Mouse (Mus musculus): ENCODE data around the gene Tapt1. TPM values are rescaled to one million over a fixed set of nuclear protein-coding genes. Genes with fewer than 3 reads are reported as not detected.

Gene Tapt1
- polyA plus RNA-seq, 1 experiment from 2014 or later = 26.3 TPM

- peaks cover 10% of the 10 kb centered on the region for H3K4me1 ChIP-seq (replicated peaks)
These were observed 1.0 kb upstream of the Tapt1 start for GRCm38 (mm10) chr5:44227462-44227840.

GRCm38 (mm10) chr5:44225911-44226520 is 410 bp downstream of the Tapt1 start:
- peak overlapping the region; percentile 98 for H3K9ac ChIP-seq
- no peaks in the 10 kb centered on the region for H3K9me3 ChIP-seq
- WGBS = under 1% methylated on average over 65 of the region's 72 CpGs
- peak overlapping the region; percentile 77 for H3K4me2 ChIP-seq (replicated peaks)
- H3K27ac ChIP-seq = peak overlapping the region; percentile 74
- H3K36me3 ChIP-seq = no peaks in the 10 kb centered on the region
- H3K27me3 ChIP-seq (replicated peaks) = no peaks in the 10 kb centered on the region
- peak overlapping the region; percentile 90 for H3K4me3 ChIP-seq (replicated peaks)
- ATAC-seq = peak; percentile 84
- H3K4me1 ChIP-seq (replicated peaks) = peaks cover 10% of the 10 kb centered on the region

More at GRCm38 (mm10) chr5:44227462-44227840, 1.0 kb upstream of the Tapt1 start:
- H3K27ac ChIP-seq = peak overlapping the region; percentile 90
- H3K9me3 ChIP-seq = no peaks in the 10 kb centered on the region
- H3K4me3 ChIP-seq (replicated peaks) = peak overlapping the region; percentile 90
- H3K4me2 ChIP-seq (replicated peaks) = peak overlapping the region; percentile 77
- H3K36me3 ChIP-seq = no peaks in the 10 kb centered on the region
- H3K9ac ChIP-seq = peak overlapping the region; percentile 98
- ATAC-seq = no peak
- H3K27me3 ChIP-seq (replicated peaks) = no peaks in the 10 kb centered on the region
- 4% methylated on average over 6 of the region's 6 CpGs for whole genome bisulfite sequencing

DNA sequence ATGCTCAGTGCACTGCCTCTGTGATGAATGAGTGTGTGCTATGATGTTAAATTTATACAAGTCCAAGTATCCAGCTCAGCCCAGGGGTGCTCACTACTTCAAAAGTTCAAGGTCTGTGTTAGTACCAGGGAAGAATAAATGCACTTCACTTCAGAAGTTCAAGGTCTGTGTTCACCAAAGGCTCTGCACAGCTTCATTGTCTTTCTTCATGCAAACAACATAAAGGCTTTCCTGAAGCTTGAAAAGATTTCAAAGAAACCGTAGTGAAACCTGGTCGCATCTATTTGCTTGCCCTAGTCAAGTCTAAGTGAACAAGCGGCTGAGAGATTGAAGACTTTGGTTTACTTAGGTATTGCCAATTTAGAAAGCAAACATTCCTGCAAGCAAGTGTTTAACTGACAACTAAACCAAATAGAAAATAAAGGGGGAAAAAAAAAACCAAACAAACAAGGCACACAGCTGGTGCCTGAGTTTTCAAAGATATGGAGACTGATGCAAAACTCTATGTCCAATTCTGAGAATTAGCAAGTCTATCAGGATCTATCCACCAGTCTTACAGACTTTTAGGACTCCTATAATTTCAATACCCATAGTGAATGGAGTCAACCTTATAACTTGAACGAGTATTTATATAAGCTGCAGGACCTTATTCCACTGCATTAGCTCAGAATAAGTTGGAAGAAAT is 1.4 kb downstream of the Tapt1 start:
- H3K9me3 ChIP-seq = no peaks in the 10 kb centered on the region
- no peaks in the 10 kb centered on the region for H3K36me3 ChIP-seq
- no peak overlapping the region for H3K27ac ChIP-seq
- H3K9ac ChIP-seq = peak overlapping the region; percentile 98; the same call in 1 of the 2 replicates
- peak overlapping the region; percentile 77 for H3K4me2 ChIP-seq (replicated peaks)
- 45% methylated on average over 4 of the region's 4 CpGs for WGBS
- peaks cover 10% of the 10 kb centered on the region for H3K4me1 ChIP-seq (replicated peaks)
- no peaks in the 10 kb centered on the region for H3K27me3 ChIP-seq (replicated peaks)
- peak overlapping the region; percentile 90 for H3K4me3 ChIP-seq (replicated peaks)
- ATAC-seq = no peak

- no peak overlapping the region for H3K9ac ChIP-seq
- 20% methylated on average over 6 of the region's 6 CpGs for WGBS
- H3K36me3 ChIP-seq = no peaks in the 10 kb centered on the region
- H3K27me3 ChIP-seq (replicated peaks) = no peaks in the 10 kb centered on the region
- peaks cover 10% of the 10 kb centered on the region for H3K4me1 ChIP-seq (replicated peaks)
- no peak for ATAC-seq
- H3K4me3 ChIP-seq (replicated peaks) = no peak overlapping the region
- H3K4me2 ChIP-seq (replicated peaks) = peak overlapping the region; percentile 77; the same call in 1 of the 2 replicates
- H3K27ac ChIP-seq = no peak overlapping the region
- H3K9me3 ChIP-seq = no peaks in the 10 kb centered on the region
These were observed 2.2 kb downstream of the Tapt1 start for GRCm38 (mm10) chr5:44224251-44224650.

DNA sequence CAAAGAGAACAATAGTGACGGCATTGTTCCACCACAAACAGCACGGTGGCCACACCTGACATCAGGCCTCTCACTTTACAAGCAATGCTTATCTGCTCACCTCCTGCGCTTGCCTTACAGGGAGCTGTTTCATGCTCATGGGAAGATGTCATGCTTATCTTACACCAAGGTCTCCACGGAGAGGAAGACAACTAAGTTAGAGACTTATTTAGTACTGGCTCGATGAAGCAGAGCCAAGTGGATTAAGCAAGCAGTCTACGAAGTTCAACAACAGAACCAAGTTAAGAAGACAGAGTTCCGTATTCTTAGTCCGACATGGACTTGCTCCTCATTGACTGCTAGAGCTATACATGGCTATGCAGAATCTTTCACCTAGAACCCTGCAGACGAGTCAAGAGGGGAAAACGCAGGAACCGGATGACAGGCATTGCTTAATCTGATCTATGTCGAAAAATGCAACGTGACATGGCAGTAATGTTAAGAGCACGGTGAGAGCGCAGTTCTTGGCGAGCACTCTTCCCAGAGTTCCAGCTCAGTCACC is 3.0 kb downstream of the Tapt1 start:
- no peak for ATAC-seq
- Histone ChIP-seq H3K36me3 (no peaks in the 10 kb centered on the region), H3K9ac (no peak overlapping the region), H3K27ac (no peak overlapping the region), H3K27me3 (replicated peaks) (no peaks in the 10 kb centered on the region), H3K4me3 (replicated peaks) (no peak overlapping the region), H3K4me1 (replicated peaks) (peaks cover 10% of the 10 kb centered on the region), H3K4me2 (replicated peaks) (no peak overlapping the region), H3K9me3 (no peaks in the 10 kb centered on the region)
- 82% methylated on average over 16 of the region's 16 CpGs for whole genome bisulfite sequencing

- Histone ChIP-seq H3K4me1 (replicated peaks) (peaks cover 10% of the 10 kb centered on the region), H3K27me3 (replicated peaks) (no peaks in the 10 kb centered on the region), H3K4me2 (replicated peaks) (no peak overlapping the region), H3K27ac (no peak overlapping the region), H3K36me3 (peaks cover 3% of the 10 kb centered on the region; the same call in 1 of the 2 replicates), H3K9me3 (no peaks in the 10 kb centered on the region), H3K4me3 (replicated peaks) (no peak overlapping the region), H3K9ac (no peak overlapping the region)
- no peak for ATAC-seq
- 55% methylated on average over 7 of the region's 7 CpGs for WGBS
These were observed 6.0 kb downstream of the Tapt1 start for GRCm38 (mm10) chr5:44220430-44220829.

- H3K9me3 ChIP-seq = no peaks in the 10 kb centered on the region
- no peak overlapping the region for H3K4me3 ChIP-seq (replicated peaks)
- H3K27ac ChIP-seq = no peak overlapping the region
- WGBS = 66% methylated on average over 4 of the region's 4 CpGs
- H3K36me3 ChIP-seq = peaks cover 3% of the 10 kb centered on the region; the same call in 1 of the 2 replicates
- H3K9ac ChIP-seq = no peak overlapping the region
- ATAC-seq = no peak
- H3K4me1 ChIP-seq (replicated peaks) = peaks cover 6% of the 10 kb centered on the region
- H3K27me3 ChIP-seq (replicated peaks) = no peaks in the 10 kb centered on the region
- no peak overlapping the region for H3K4me2 ChIP-seq (replicated peaks)
These were observed 6.6 kb downstream of the Tapt1 start for GRCm38 (mm10) chr5:44219871-44220270.

- H3K4me1 ChIP-seq (replicated peaks) = no peaks in the 10 kb centered on the region
- no peak overlapping the region for H3K4me3 ChIP-seq (replicated peaks)
- H3K36me3 ChIP-seq = peaks cover 3% of the 10 kb centered on the region; the same call in 1 of the 2 replicates
- H3K4me2 ChIP-seq (replicated peaks) = no peak overlapping the region
- no peak overlapping the region for H3K9ac ChIP-seq
- no peaks in the 10 kb centered on the region for H3K27me3 ChIP-seq (replicated peaks)
- no peak for ATAC-seq
- WGBS = 65% methylated on average over 4 of the region's 4 CpGs
- no peak overlapping the region for H3K27ac ChIP-seq
- no peaks in the 10 kb centered on the region for H3K9me3 ChIP-seq
These were observed 7.9 kb downstream of the Tapt1 start for GRCm38 (mm10) chr5:44218483-44218882.

GRCm38 (mm10) chr5:44217685-44218041 is 8.8 kb downstream of the Tapt1 start:
- WGBS = 80% methylated on average over 5 of the region's 5 CpGs
- H3K4me2 ChIP-seq (replicated peaks) = no peak overlapping the region
- ATAC-seq = no peak
- H3K9ac ChIP-seq = no peak overlapping the region
- H3K36me3 ChIP-seq = peaks cover 3% of the 10 kb centered on the region; the same call in 1 of the 2 replicates
- no peak overlapping the region for H3K27ac ChIP-seq
- no peaks in the 10 kb centered on the region for H3K4me1 ChIP-seq (replicated peaks)
- no peak overlapping the region for H3K4me3 ChIP-seq (replicated peaks)
- H3K27me3 ChIP-seq (replicated peaks) = no peaks in the 10 kb centered on the region
- H3K9me3 ChIP-seq = no peaks in the 10 kb centered on the region

DNA sequence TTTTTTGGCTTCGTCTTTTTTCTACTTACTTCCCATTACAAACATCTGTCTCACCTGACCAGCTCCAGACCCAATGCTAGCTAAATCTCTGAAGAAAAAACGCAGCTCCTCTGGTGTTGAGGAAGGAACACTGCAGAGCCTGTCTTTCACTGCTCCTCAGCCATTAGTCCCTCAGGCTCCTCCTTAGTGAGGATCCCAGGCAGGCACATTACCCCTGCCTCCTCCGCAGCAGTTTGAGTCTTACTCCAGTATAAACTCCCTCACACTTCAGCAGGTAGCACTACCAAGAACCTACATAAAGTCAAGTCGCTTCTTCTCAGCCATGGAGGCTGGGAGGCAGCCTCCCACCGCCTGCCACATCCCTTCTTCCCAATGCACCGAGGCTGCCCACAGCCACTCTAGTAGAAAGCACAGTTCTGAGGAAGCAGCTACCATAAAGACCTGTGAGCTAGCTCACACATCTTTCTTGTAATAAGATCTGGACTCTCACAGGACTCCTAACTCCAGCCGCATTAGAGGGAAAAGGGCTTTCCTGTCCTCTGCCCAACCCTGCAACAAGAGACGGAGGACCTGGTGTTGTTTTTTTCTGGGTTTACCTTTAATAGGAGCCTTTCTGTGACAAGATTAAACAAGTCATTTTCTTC is 9.3 kb downstream of the Tapt1 start:
- Histone ChIP-seq H3K27me3 (replicated peaks) (no peaks in the 10 kb centered on the region), H3K4me1 (replicated peaks) (no peaks in the 10 kb centered on the region), H3K9me3 (no peaks in the 10 kb centered on the region), H3K36me3 (peaks cover 3% of the 10 kb centered on the region; the same call in 1 of the 2 replicates), H3K4me3 (replicated peaks) (no peak overlapping the region), H3K4me2 (replicated peaks) (no peak overlapping the region), H3K27ac (no peak overlapping the region), H3K9ac (no peak overlapping the region)
- 71% methylated on average over 8 of the region's 8 CpGs for WGBS
- ATAC-seq = no peak

- peaks cover 3% of the 10 kb centered on the region; the same call in 1 of the 2 replicates for H3K36me3 ChIP-seq
- no peaks in the 10 kb centered on the region for H3K9me3 ChIP-seq
- no peak overlapping the region for H3K27ac ChIP-seq
- no peak for ATAC-seq
- no peaks in the 10 kb centered on the region for H3K27me3 ChIP-seq (replicated peaks)
- no peak overlapping the region for H3K4me2 ChIP-seq (replicated peaks)
- no peaks in the 10 kb centered on the region for H3K4me1 ChIP-seq (replicated peaks)
- H3K4me3 ChIP-seq (replicated peaks) = no peak overlapping the region
- H3K9ac ChIP-seq = no peak overlapping the region
These were observed 11.3 kb downstream of the Tapt1 start for GRCm38 (mm10) chr5:44215118-44215517.

GRCm38 (mm10) chr5:44214025-44214424 is 12.4 kb downstream of the Tapt1 start:
- 0 out of 2 replicates have a peak, but pooled peaks have one; percentile 23 for ATAC-seq
- no peak overlapping the region for H3K9ac ChIP-seq
- H3K4me3 ChIP-seq (replicated peaks) = no peak overlapping the region
- 44% methylated on average over 2 of the region's 2 CpGs for WGBS
- H3K4me2 ChIP-seq (replicated peaks) = no peak overlapping the region
- H3K27me3 ChIP-seq (replicated peaks) = no peaks in the 10 kb centered on the region
- no peaks in the 10 kb centered on the region for H3K4me1 ChIP-seq (replicated peaks)
- no peaks in the 10 kb centered on the region for H3K9me3 ChIP-seq
- H3K36me3 ChIP-seq = peaks cover 3% of the 10 kb centered on the region; the same call in 1 of the 2 replicates
- no peak overlapping the region for H3K27ac ChIP-seq
